14 mouse cellular contexts compared by ENCODE assay signal in the genomic region with DNA sequence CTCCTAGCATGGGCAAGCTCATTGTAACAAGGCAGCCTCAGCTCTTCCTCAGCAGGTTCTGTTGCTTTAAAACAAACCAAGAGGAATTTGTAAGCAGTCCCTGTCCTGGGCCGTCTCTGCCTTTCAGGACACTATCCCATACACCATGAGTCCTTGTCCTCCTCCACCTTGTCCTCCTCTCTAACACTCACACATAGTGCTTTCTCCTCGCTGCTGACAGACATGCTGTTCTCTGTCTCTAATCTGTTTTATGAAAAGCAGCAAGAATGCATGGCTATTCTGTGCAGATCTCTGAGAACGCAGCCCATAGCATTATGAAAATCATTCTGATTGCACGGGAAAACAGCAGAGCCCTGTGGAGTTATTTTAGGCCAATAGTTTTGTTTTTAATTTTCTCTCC.
DNase-seq lines count a peak whose midpoint lies in the region; ATAC-seq lines count a peak whose summit lies in the region.
"Had no signal": no experiment of that assay in that cellular context is flagged by ENCODE, and none has a peak within 500 bp of the region (broad histone marks: within the 10 kb centered on the region; RNA-seq: fewer than 3 reads in every experiment).

No protein-coding gene starts in this region.

- H3K4me2 ChIP-seq in heart, embryonic 16.5 days (ENCODE audit: low read depth, low read length) = no peak overlapping the region
- H3K4me2 ChIP-seq in embryonic facial prominence, embryonic 11.5 days (ENCODE audit: low read depth, low read length) = no peak overlapping the region
- H3K4me2 ChIP-seq in hindbrain, embryonic 14.5 days (replicated peaks) = no peak overlapping the region
- H3K4me2 ChIP-seq in midbrain, embryonic 14.5 days (ENCODE audit: low read length) = no peak overlapping the region
- H3K4me2 ChIP-seq: heart, embryonic 12.5 days had no signal

- no peak overlapping the region for H3K4me3 ChIP-seq in heart, embryonic 16.5 days (ENCODE audit: low read length)
- H3K4me3 ChIP-seq in embryonic facial prominence, embryonic 11.5 days (ENCODE audit: low read depth, low read length) = no peak overlapping the region
- no peak overlapping the region for H3K4me3 ChIP-seq in hindbrain, embryonic 14.5 days (replicated peaks; ENCODE audit: low read length)
- no peak overlapping the region for H3K4me3 ChIP-seq in midbrain, embryonic 14.5 days (replicated peaks; ENCODE audit: low read depth, low read length)
- H3K4me3 ChIP-seq: heart, embryonic 12.5 days had no signal

- H3K4me1 ChIP-seq in heart, embryonic 16.5 days (ENCODE audit: control insufficient read depth, insufficient read depth, low read length) = peaks cover 6% of the 10 kb centered on the region
- no peaks in the 10 kb centered on the region for H3K4me1 ChIP-seq in embryonic facial prominence, embryonic 11.5 days (ENCODE audit: control insufficient read depth, insufficient read depth, low read length)
- peaks cover 18% of the 10 kb centered on the region for H3K4me1 ChIP-seq in hindbrain, embryonic 14.5 days (replicated peaks; ENCODE audit: control insufficient read depth, insufficient read depth, low read length)
- H3K4me1 ChIP-seq in midbrain, embryonic 14.5 days (ENCODE audit: control insufficient read depth, insufficient read depth, low read length) = peaks cover 14% of the 10 kb centered on the region

- no peaks in the 10 kb centered on the region for H3K9me3 ChIP-seq in heart, embryonic 16.5 days (replicated peaks; ENCODE audit: control insufficient read depth, low read length)
- H3K9me3 ChIP-seq in embryonic facial prominence, embryonic 11.5 days (replicated peaks; ENCODE audit: control insufficient read depth, low read length) = no peaks in the 10 kb centered on the region
- H3K9me3 ChIP-seq in hindbrain, embryonic 14.5 days (ENCODE audit: control insufficient read depth, low read length) = no peaks in the 10 kb centered on the region
- H3K9me3 ChIP-seq in midbrain, embryonic 14.5 days (ENCODE audit: control insufficient read depth, low read length) = no peaks in the 10 kb centered on the region
- H3K9me3 ChIP-seq: heart, embryonic 12.5 days had no signal

- H3K27me3 ChIP-seq in heart, embryonic 16.5 days (ENCODE audit: control insufficient read depth, insufficient read depth, low read length) = no peaks in the 10 kb centered on the region
- H3K27me3 ChIP-seq in embryonic facial prominence, embryonic 11.5 days (ENCODE audit: control insufficient read depth, insufficient read depth, low read length) = no peaks in the 10 kb centered on the region
- H3K27me3 ChIP-seq in hindbrain, embryonic 14.5 days (ENCODE audit: control insufficient read depth, insufficient read depth, low read length) = no peaks in the 10 kb centered on the region
- no peaks in the 10 kb centered on the region for H3K27me3 ChIP-seq in midbrain, embryonic 14.5 days (ENCODE audit: control insufficient read depth, insufficient read depth, low read length)
- H3K27me3 ChIP-seq: heart, embryonic 12.5 days had no signal

- H3K27ac ChIP-seq in heart, embryonic 16.5 days (ENCODE audit: low read length) = no peak overlapping the region
- H3K27ac ChIP-seq in embryonic facial prominence, embryonic 11.5 days (replicated peaks; ENCODE audit: low read depth, low read length) = 0 out of 2 replicates have a peak overlapping the region, but pooled peaks have one; percentile 24
- H3K27ac ChIP-seq in hindbrain, embryonic 14.5 days = peak overlapping the region; percentile 40
- peak overlapping the region; percentile 60 for H3K27ac ChIP-seq in midbrain, embryonic 14.5 days (replicated peaks; ENCODE audit: low read depth, low read length)
- H3K27ac ChIP-seq: macrophage had no signal

- ATAC-seq in heart, embryonic 16.5 days (replicated peaks; ENCODE audit: extremely low read depth, insufficient read depth, low FRiP score) = no peak
- no peak for ATAC-seq in embryonic facial prominence, embryonic 11.5 days (replicated peaks; ENCODE audit: insufficient number of reproducible peaks, low FRiP score, low TSS enrichment, low read depth)
- ATAC-seq in hindbrain, embryonic 14.5 days (ENCODE audit: low FRiP score) = no peak
- no peak for ATAC-seq in midbrain, embryonic 14.5 days (ENCODE audit: low FRiP score, low TSS enrichment)

- DNase-seq in heart, postnatal 36 days = no peak
- DNase-seq in embryonic facial prominence, embryonic 11.5 days (ENCODE audit: low spot score) = no peak
- DNase-seq in hindbrain, embryonic 14.5 days (ENCODE audit: low spot score) = no peak
- DNase-seq in midbrain, embryonic 14.5 days = peak; percentile 24
- no peak for DNase-seq in right cerebral cortex, adult 18-20 months
- DNase-seq in right cerebral cortex, postnatal 25 days = no peak
- no peak for DNase-seq in cerebellum, postnatal 4 days (ENCODE audit: low spot score in 2 of 2)
- DNase-seq: adrenal gland, postnatal 25 days; B cell, adult 2 months; cerebellum, adult 9-10 months; kidney, postnatal 4 days had no signal

- intact Hi-C loops in heart, postnatal 36 days (cut with DNase I) = no loop called here

- no peaks in the 10 kb centered on the region for H3K36me3 ChIP-seq in heart, embryonic 16.5 days (ENCODE audit: control insufficient read depth, insufficient read depth)
- no peaks in the 10 kb centered on the region for H3K36me3 ChIP-seq in embryonic facial prominence, embryonic 11.5 days (replicated peaks; ENCODE audit: control insufficient read depth, insufficient read depth, low read depth, low read length)
- H3K36me3 ChIP-seq in hindbrain, embryonic 14.5 days (replicated peaks; ENCODE audit: control insufficient read depth, insufficient read depth) = no peaks in the 10 kb centered on the region
- no peaks in the 10 kb centered on the region for H3K36me3 ChIP-seq in midbrain, embryonic 14.5 days (ENCODE audit: control insufficient read depth, insufficient read depth, low read length)

- 38% methylated on average over 4 of the region's 4 CpGs for WGBS in heart, embryonic 16.5 days
- 40% methylated on average over 4 of the region's 4 CpGs for WGBS in embryonic facial prominence, embryonic 11.5 days
- WGBS in hindbrain, embryonic 14.5 days = 38% methylated on average over 4 of the region's 4 CpGs
- 14% methylated on average over 4 of the region's 4 CpGs for WGBS in midbrain, embryonic 14.5 days

- H3K9ac ChIP-seq in heart, embryonic 16.5 days (ENCODE audit: low read length) = peak overlapping the region; percentile 22
- no peak overlapping the region for H3K9ac ChIP-seq in embryonic facial prominence, embryonic 11.5 days (replicated peaks; ENCODE audit: low read length)
- H3K9ac ChIP-seq in hindbrain, embryonic 14.5 days = no peak overlapping the region
- no peak overlapping the region for H3K9ac ChIP-seq in midbrain, embryonic 14.5 days (replicated peaks; ENCODE audit: low read length)
- H3K9ac ChIP-seq: heart, embryonic 12.5 days had no signal
